Mouse (Mus musculus): ENCODE measurements around the gene Chkb. TPM values are rescaled to one million over a fixed set of nuclear protein-coding genes. Genes with fewer than 3 reads are reported as not detected.

The Chkb gene
- total and polyA plus RNA-seq, 2 experiments from 2014 or later: 65.4 to 105 TPM

- Histone ChIP-seq H3K27ac (no peak overlapping the region), H3K9ac (replicated peaks; ENCODE audit: low read length) (peak overlapping the region; percentile 61), H3K4me1 (ENCODE audit: insufficient read depth, low read length) (peaks cover 7% of the 10 kb centered on the region), H3K9me3 (ENCODE audit: low read length) (no peaks in the 10 kb centered on the region), H3K4me2 (ENCODE audit: low read depth, low read length) (peak overlapping the region; percentile 90), H3K4me3 (ENCODE audit: low read length) (peak overlapping the region; percentile 44), H3K27me3 (ENCODE audit: insufficient read depth, low read length) (no peaks in the 10 kb centered on the region), H3K36me3 (ENCODE audit: insufficient read depth, low read length) (no peaks in the 10 kb centered on the region)
- 80% methylated on average over 7 of the region's 7 CpGs for WGBS
- DNase-seq (ENCODE audit: low spot score) (no peak), ATAC-seq (no peak)
- no peak for TF ChIP-seq CTCF (IDR thresholded peaks at IDR 0.05; ENCODE audit: low read depth)
Observed at GRCm38 (mm10) chr15:89475293-89475600, 45.5 kb upstream of the Chkb start.

GRCm38 (mm10) chr15:89474596-89475292, 45.0 kb upstream of the Chkb start:
- no peak for TF ChIP-seq CTCF (IDR thresholded peaks at IDR 0.05; ENCODE audit: low read depth)
- DNase-seq (ENCODE audit: low spot score): no peak
- Histone ChIP-seq H3K27me3 (ENCODE audit: insufficient read depth, low read length) (no peaks in the 10 kb centered on the region), H3K4me2 (ENCODE audit: low read depth, low read length) (peak overlapping the region; percentile 90), H3K27ac (no peak overlapping the region), H3K9me3 (ENCODE audit: low read length) (no peaks in the 10 kb centered on the region), H3K36me3 (ENCODE audit: insufficient read depth, low read length) (no peaks in the 10 kb centered on the region), H3K4me1 (ENCODE audit: insufficient read depth, low read length) (peaks cover 7% of the 10 kb centered on the region), H3K4me3 (ENCODE audit: low read length) (no peak overlapping the region), H3K9ac (replicated peaks; ENCODE audit: low read length) (no peak overlapping the region; the same call in 1 of the 2 replicates)
- 94% methylated on average over 19 of the region's 19 CpGs for WGBS
- ATAC-seq: no peak

GRCm38 (mm10) chr15:89473921-89474320, 44.2 kb upstream of the Chkb start:
- ATAC-seq (no peak), DNase-seq (ENCODE audit: low spot score) (no peak)
- no peak overlapping the region for H3K4me3 ChIP-seq (ENCODE audit: low read length)
- H3K27me3 ChIP-seq (ENCODE audit: insufficient read depth, low read length): no peaks in the 10 kb centered on the region
- H3K27ac ChIP-seq: no peak overlapping the region
- no peaks in the 10 kb centered on the region for H3K36me3 ChIP-seq (ENCODE audit: insufficient read depth, low read length)
- TF ChIP-seq CTCF (IDR thresholded peaks at IDR 0.05; ENCODE audit: low read depth): no peak
- H3K4me2 ChIP-seq (ENCODE audit: low read depth, low read length): no peak overlapping the region
- H3K4me1 ChIP-seq (ENCODE audit: insufficient read depth, low read length): peaks cover 7% of the 10 kb centered on the region
- no peaks in the 10 kb centered on the region for H3K9me3 ChIP-seq (ENCODE audit: low read length)
- H3K9ac ChIP-seq (replicated peaks; ENCODE audit: low read length): no peak overlapping the region
- over 99% methylated on average over 8 of the region's 8 CpGs for WGBS

DNA sequence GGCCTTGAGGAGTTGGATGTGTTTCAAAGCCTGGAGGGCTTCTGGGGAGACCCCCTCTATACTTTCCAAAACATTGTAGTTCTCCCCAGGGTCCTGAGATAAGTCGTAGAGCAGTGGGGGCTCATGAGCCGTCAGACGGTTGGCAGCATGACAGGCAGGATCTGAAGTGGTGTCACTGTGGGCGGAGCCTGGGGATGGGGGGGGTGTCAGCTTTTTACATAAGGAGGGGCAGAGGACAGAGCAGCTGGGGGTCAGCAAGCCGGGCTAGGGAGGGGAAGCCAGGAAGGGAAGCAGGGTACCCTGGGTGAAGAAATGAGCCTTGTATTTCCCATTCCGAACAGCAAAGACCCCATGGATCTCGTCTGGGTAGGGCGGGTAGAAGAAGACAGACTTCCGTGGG, 43.7 kb upstream of the Chkb start:
- Histone ChIP-seq H3K9me3 (ENCODE audit: low read length) (no peaks in the 10 kb centered on the region), H3K4me2 (ENCODE audit: low read depth, low read length) (no peak overlapping the region), H3K27ac (no peak overlapping the region), H3K4me3 (ENCODE audit: low read length) (no peak overlapping the region), H3K27me3 (ENCODE audit: insufficient read depth, low read length) (no peaks in the 10 kb centered on the region), H3K4me1 (ENCODE audit: insufficient read depth, low read length) (peaks cover 7% of the 10 kb centered on the region), H3K36me3 (ENCODE audit: insufficient read depth, low read length) (no peaks in the 10 kb centered on the region), H3K9ac (replicated peaks; ENCODE audit: low read length) (no peak overlapping the region)
- WGBS: 83% methylated on average over 9 of the region's 9 CpGs
- ATAC-seq: no peak
- no peak for DNase-seq (ENCODE audit: low spot score)
- no peak for TF ChIP-seq CTCF (IDR thresholded peaks at IDR 0.05; ENCODE audit: low read depth)

DNA sequence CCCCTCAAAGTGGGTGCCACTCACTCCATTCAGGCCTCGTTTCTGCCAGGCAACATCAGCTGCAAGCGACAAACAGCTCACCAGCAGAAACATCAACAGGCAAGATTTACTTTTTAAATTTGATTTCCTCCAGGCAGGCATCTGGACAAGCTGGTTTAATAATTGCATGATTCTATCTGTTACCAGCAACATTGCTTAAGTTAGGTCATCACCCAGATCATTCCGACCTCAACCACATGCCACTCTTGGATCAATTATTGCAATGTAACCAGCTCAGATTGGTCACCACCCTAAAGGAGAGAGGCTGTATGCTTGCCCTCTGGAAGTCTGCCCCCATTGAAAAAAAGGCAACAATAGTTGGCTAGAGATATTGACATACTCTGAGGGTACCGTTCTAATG, 41.8 kb upstream of the Chkb start:
- WGBS: 85% methylated on average over 4 of the region's 4 CpGs
- Histone ChIP-seq H3K4me3 (ENCODE audit: low read length) (no peak overlapping the region), H3K4me2 (ENCODE audit: low read depth, low read length) (no peak overlapping the region), H3K36me3 (ENCODE audit: insufficient read depth, low read length) (no peaks in the 10 kb centered on the region), H3K9ac (replicated peaks; ENCODE audit: low read length) (no peak overlapping the region), H3K4me1 (ENCODE audit: insufficient read depth, low read length) (peaks cover 7% of the 10 kb centered on the region), H3K9me3 (ENCODE audit: low read length) (no peaks in the 10 kb centered on the region), H3K27ac (no peak overlapping the region), H3K27me3 (ENCODE audit: insufficient read depth, low read length) (no peaks in the 10 kb centered on the region)
- DNase-seq (ENCODE audit: low spot score): no peak
- ATAC-seq: no peak
- TF ChIP-seq CTCF (IDR thresholded peaks at IDR 0.05; ENCODE audit: low read depth): no peak

GRCm38 (mm10) chr15:89468577-89468976, 38.9 kb upstream of the Chkb start:
- peak; percentile 38; the same call in 1 of the 2 replicates for ATAC-seq

GRCm38 (mm10) chr15:89465052-89465451, 35.3 kb upstream of the Chkb start:
- Histone ChIP-seq H3K36me3 (ENCODE audit: insufficient read depth, low read length) (peaks cover 18% of the 10 kb centered on the region; the same call in 1 of the 2 replicates), H3K9ac (replicated peaks; ENCODE audit: low read length) (no peak overlapping the region), H3K27me3 (ENCODE audit: insufficient read depth, low read length) (no peaks in the 10 kb centered on the region), H3K4me1 (ENCODE audit: insufficient read depth, low read length) (no peaks in the 10 kb centered on the region), H3K9me3 (ENCODE audit: low read length) (no peaks in the 10 kb centered on the region), H3K27ac (no peak overlapping the region), H3K4me3 (ENCODE audit: low read length) (no peak overlapping the region), H3K4me2 (ENCODE audit: low read depth, low read length) (no peak overlapping the region)
- DNase-seq (ENCODE audit: low spot score) (peak; percentile 71), ATAC-seq (peak; percentile 66)
- WGBS: 0% methylated on average over 1 of the region's 1 CpGs
- TF ChIP-seq CTCF (IDR thresholded peaks at IDR 0.05; ENCODE audit: low read depth): no peak

More at GRCm38 (mm10) chr15:89468577-89468976, 38.9 kb upstream of the Chkb start:
- TF ChIP-seq CTCF (IDR thresholded peaks at IDR 0.05; ENCODE audit: low read depth): peak; percentile 76
- Histone ChIP-seq H3K27me3 (ENCODE audit: insufficient read depth, low read length) (no peaks in the 10 kb centered on the region), H3K36me3 (ENCODE audit: insufficient read depth, low read length) (no peaks in the 10 kb centered on the region), H3K4me1 (ENCODE audit: insufficient read depth, low read length) (no peaks in the 10 kb centered on the region), H3K9me3 (ENCODE audit: low read length) (no peaks in the 10 kb centered on the region), H3K9ac (replicated peaks; ENCODE audit: low read length) (no peak overlapping the region), H3K27ac (no peak overlapping the region), H3K4me2 (ENCODE audit: low read depth, low read length) (no peak overlapping the region), H3K4me3 (ENCODE audit: low read length) (no peak overlapping the region)
- DNase-seq (ENCODE audit: low spot score): peak; percentile 73
- WGBS: 27% methylated on average over 2 of the region's 2 CpGs

All from hindbrain, postnatal 0 days (tissue).